Mouse (Mus musculus) heart, embryonic 13.5 days (tissue): ENCODE results near the gene Ntn4. TPM values are rescaled to one million over a fixed set of nuclear protein-coding genes. Genes with fewer than 3 reads are reported as not detected.

Source experiments
- ATAC-seq: fragments of 200-750 bp; cut with Nextera tagmentation; 2 replicates; pipeline ENCODE4 v1.8.0; 2017; ENCODE audit warnings: moderate TSS enrichment; ENCODE audit not compliant: insufficient number of reproducible peaks, low FRiP score, low TSS enrichment; ENCODE audit errors: extremely low read depth
- H3K27ac ChIP-seq: fragments of 300-500 bp; sonication (generic); replicated peaks from 2 replicates; pipeline ENCODE4 v1.5.1; 2015; ENCODE audit warnings: moderate library complexity, mild to moderate bottlenecking, inconsistent platforms
- H3K27me3 ChIP-seq: fragments of 300-500 bp; sonication (generic); replicated peaks from 2 replicates; pipeline ENCODE4 v1.6.1; 2015; ENCODE audit warnings: mild to moderate bottlenecking, inconsistent platforms
- H3K36me3 ChIP-seq: fragments of 300-500 bp; sonication (generic); 2 replicates; pipeline ENCODE4 v1.6.1; 2015; ENCODE audit warnings: mild to moderate bottlenecking, inconsistent platforms
- H3K4me1 ChIP-seq: fragments of 300-500 bp; sonication (generic); 2 replicates; pipeline ENCODE4 v1.6.1; 2015; ENCODE audit warnings: inconsistent platforms
- H3K4me2 ChIP-seq: fragments of 300-500 bp; sonication (generic); 2 replicates; pipeline ENCODE4 v1.6.1; 2015; ENCODE audit warnings: inconsistent platforms, mild to moderate bottlenecking, moderate library complexity
- H3K4me3 ChIP-seq: fragments of 300-500 bp; sonication (generic); 2 replicates; pipeline ENCODE4 v1.5.1; 2015; ENCODE audit warnings: moderate library complexity, mild to moderate bottlenecking, inconsistent platforms
- H3K9ac ChIP-seq: fragments of 300-500 bp; sonication (generic); 2 replicates; pipeline ENCODE4 v1.6.1; 2015; ENCODE audit warnings: inconsistent platforms, mild to moderate bottlenecking, moderate library complexity
- H3K9me3 ChIP-seq: fragments of 300-500 bp; sonication (generic); 2 replicates; pipeline ENCODE4 v1.6.1; 2016; ENCODE audit warnings: inconsistent platforms
- WGBS: fragments of 180-500 bp; shearing (Covaris S2); methylation state at CpG from one replicate; pipeline ENCODE4 v1.1.7; 2015; ENCODE audit warnings: mixed read lengths; 5-methylcytosine and 5-hydroxymethylcytosine counted together
- polyA plus RNA-seq: library from polyadenylated mRNA; unstranded; fragments of >200 nt; fragmentation: Nextera tagmentation; extraction: Ambion mirVana; gene quantifications from 2 replicates; pipeline ENCODE4 v1.2.1, GENCODE M21; 2015

Ntn4 gene
- polyA plus RNA-seq, 1 experiment from 2014 or later: 1.3 TPM

GRCm38 (mm10) chr10:93736114-93736645, 95.7 kb downstream of the Ntn4 start:
- no peak overlapping the region for H3K9ac ChIP-seq
- no peak overlapping the region for H3K27ac ChIP-seq
- peaks cover 16% of the 10 kb centered on the region for H3K4me1 ChIP-seq
- no peak for ATAC-seq
- 0 out of 2 replicates have a peak overlapping the region, but pooled peaks have one; percentile 13 for H3K4me2 ChIP-seq
- H3K36me3 ChIP-seq: peaks cover 7% of the 10 kb centered on the region
- H3K9me3 ChIP-seq: no peaks in the 10 kb centered on the region
- no peak overlapping the region for H3K4me3 ChIP-seq
- H3K27me3 ChIP-seq: no peaks in the 10 kb centered on the region
- WGBS: 22% methylated on average over 6 of the region's 6 CpGs

- H3K9me3 ChIP-seq: no peaks in the 10 kb centered on the region
- H3K27ac ChIP-seq: no peak overlapping the region
- H3K27me3 ChIP-seq: no peaks in the 10 kb centered on the region
- no peak for ATAC-seq
- H3K4me3 ChIP-seq: no peak overlapping the region
- H3K9ac ChIP-seq: no peak overlapping the region
- 74% methylated on average over 5 of the region's 5 CpGs for WGBS
- H3K36me3 ChIP-seq: peaks cover 7% of the 10 kb centered on the region
- peaks cover 16% of the 10 kb centered on the region for H3K4me1 ChIP-seq
- no peak overlapping the region for H3K4me2 ChIP-seq
Observed at GRCm38 (mm10) chr10:93737080-93737479, 96.6 kb downstream of the Ntn4 start.

GRCm38 (mm10) chr10:93741446-93742096, 101.1 kb downstream of the Ntn4 start:
- H3K4me2 ChIP-seq: no peak overlapping the region
- no peak for ATAC-seq
- WGBS: 69% methylated on average over 14 of the region's 14 CpGs
- H3K9me3 ChIP-seq: no peaks in the 10 kb centered on the region
- no peak overlapping the region for H3K27ac ChIP-seq
- no peak overlapping the region for H3K9ac ChIP-seq
- H3K4me1 ChIP-seq: peaks cover 7% of the 10 kb centered on the region
- H3K36me3 ChIP-seq: no peaks in the 10 kb centered on the region
- no peaks in the 10 kb centered on the region for H3K27me3 ChIP-seq
- H3K4me3 ChIP-seq: no peak overlapping the region

GRCm38 (mm10) chr10:93742097-93742446, 101.6 kb downstream of the Ntn4 start:
- Histone ChIP-seq H3K9me3 (no peaks in the 10 kb centered on the region), H3K4me3 (no peak overlapping the region), H3K36me3 (no peaks in the 10 kb centered on the region), H3K27ac (no peak overlapping the region), H3K9ac (no peak overlapping the region), H3K27me3 (no peaks in the 10 kb centered on the region), H3K4me1 (peaks cover 2% of the 10 kb centered on the region), H3K4me2 (no peak overlapping the region)
- 69% methylated on average over 3 of the region's 3 CpGs for WGBS
- no peak for ATAC-seq

DNA sequence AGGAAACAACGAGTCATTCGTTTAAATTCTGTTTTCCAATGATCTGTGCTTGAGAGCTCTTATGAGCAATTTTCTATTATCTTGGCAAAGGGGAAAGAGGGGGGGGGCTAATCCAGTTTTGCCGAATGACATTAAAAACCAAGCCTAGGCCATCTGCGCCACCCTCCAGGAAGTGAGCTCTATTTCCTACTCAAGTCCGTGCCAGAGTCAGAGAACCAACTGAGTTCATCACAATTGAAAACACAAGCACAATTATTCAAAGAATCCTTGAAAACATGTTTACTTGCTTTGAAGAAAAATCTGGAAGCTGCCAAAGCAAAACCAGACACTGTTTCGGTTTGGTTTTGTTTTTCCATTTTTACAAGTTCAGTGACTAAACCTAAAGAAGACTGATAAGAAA, 102.1 kb downstream of the Ntn4 start:
- no peaks in the 10 kb centered on the region for H3K4me1 ChIP-seq
- no peak for ATAC-seq
- no peaks in the 10 kb centered on the region for H3K27me3 ChIP-seq
- H3K4me3 ChIP-seq: no peak overlapping the region
- 78% methylated on average over 6 of the region's 6 CpGs for WGBS
- no peak overlapping the region for H3K27ac ChIP-seq
- H3K36me3 ChIP-seq: no peaks in the 10 kb centered on the region
- no peak overlapping the region for H3K4me2 ChIP-seq
- H3K9me3 ChIP-seq: no peaks in the 10 kb centered on the region
- no peak overlapping the region for H3K9ac ChIP-seq

DNA sequence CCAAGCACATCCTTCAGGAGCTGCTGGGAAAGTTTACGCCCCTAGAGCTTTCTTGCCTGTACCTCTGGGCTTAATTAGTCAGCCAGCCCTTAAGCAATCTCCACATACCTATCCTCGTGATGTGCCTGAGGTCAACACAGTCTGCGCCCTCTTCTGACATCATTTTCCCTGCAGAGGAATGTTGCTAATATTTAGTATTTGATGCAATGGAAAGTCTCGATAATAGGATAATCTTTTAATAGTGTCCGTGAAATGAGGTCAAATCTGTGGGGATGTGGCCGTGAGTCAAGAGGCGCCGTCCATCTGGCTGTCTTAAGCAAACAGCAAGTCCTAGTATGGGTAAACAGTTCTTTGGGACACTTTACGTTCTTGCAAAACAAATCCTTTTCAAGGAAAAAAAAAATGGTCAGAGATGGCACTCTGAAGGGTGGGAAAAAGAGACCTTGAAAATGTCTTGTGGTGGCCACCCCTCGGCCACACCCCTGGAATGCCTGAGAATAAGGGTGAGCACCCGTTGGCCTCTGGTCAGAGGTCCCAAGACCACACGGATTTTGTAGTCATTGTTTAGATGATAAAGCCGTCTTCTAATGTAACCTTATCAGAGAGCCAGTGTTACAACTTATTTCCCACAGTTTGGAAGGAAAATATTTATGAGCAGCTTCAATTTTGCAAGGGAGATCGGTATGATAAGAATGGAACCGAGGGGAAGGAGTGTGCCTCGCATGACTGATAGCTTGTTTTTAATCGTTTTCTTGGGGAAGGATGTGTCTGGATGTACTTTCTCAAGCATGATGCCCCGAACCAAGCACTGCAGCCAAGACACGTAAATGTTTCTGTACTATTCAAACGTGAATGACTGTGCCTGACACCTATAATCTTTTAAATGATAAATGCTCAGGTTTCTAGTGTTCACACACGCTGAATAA, 109.0 kb downstream of the Ntn4 start:
- Histone ChIP-seq H3K27ac (no peak overlapping the region), H3K4me3 (no peak overlapping the region), H3K27me3 (no peaks in the 10 kb centered on the region), H3K36me3 (no peaks in the 10 kb centered on the region), H3K9me3 (no peaks in the 10 kb centered on the region), H3K4me2 (no peak overlapping the region), H3K9ac (no peak overlapping the region), H3K4me1 (no peaks in the 10 kb centered on the region)
- no peak for ATAC-seq
- WGBS: 57% methylated on average over 21 of the region's 21 CpGs

- Histone ChIP-seq H3K9ac (no peak overlapping the region), H3K27ac (no peak overlapping the region), H3K4me3 (no peak overlapping the region), H3K4me1 (no peaks in the 10 kb centered on the region), H3K36me3 (no peaks in the 10 kb centered on the region), H3K27me3 (peaks cover 11% of the 10 kb centered on the region; the same call in 1 of the 2 replicates), H3K9me3 (no peaks in the 10 kb centered on the region), H3K4me2 (no peak overlapping the region)
- no peak for ATAC-seq
- WGBS: 84% methylated on average over 14 of the region's 14 CpGs
Observed at GRCm38 (mm10) chr10:93751302-93751701, 110.8 kb downstream of the Ntn4 start.

- H3K36me3 ChIP-seq: no peaks in the 10 kb centered on the region
- H3K4me3 ChIP-seq: no peak overlapping the region
- no peak overlapping the region for H3K4me2 ChIP-seq
- ATAC-seq: no peak
- H3K27me3 ChIP-seq: peaks cover 22% of the 10 kb centered on the region; the same call in 1 of the 2 replicates
- no peak overlapping the region for H3K9ac ChIP-seq
- H3K4me1 ChIP-seq: peaks cover 9% of the 10 kb centered on the region; the same call in 1 of the 2 replicates
- no peaks in the 10 kb centered on the region for H3K9me3 ChIP-seq
- 79% methylated on average over 13 of the region's 13 CpGs for WGBS
- no peak overlapping the region for H3K27ac ChIP-seq
Observed at GRCm38 (mm10) chr10:93753711-93754391, 113.4 kb downstream of the Ntn4 start.

- Histone ChIP-seq H3K9me3 (no peaks in the 10 kb centered on the region), H3K27me3 (peaks cover 26% of the 10 kb centered on the region; the same call in 1 of the 2 replicates), H3K4me3 (no peak overlapping the region), H3K36me3 (no peaks in the 10 kb centered on the region), H3K4me1 (peaks cover 9% of the 10 kb centered on the region; the same call in 1 of the 2 replicates), H3K4me2 (no peak overlapping the region), H3K27ac (no peak overlapping the region), H3K9ac (no peak overlapping the region)
- 73% methylated on average over 10 of the region's 10 CpGs for WGBS
- ATAC-seq: no peak
Observed at GRCm38 (mm10) chr10:93756211-93756610, 115.7 kb downstream of the Ntn4 start.

- Histone ChIP-seq H3K9me3 (no peaks in the 10 kb centered on the region), H3K36me3 (no peaks in the 10 kb centered on the region), H3K4me1 (peaks cover 9% of the 10 kb centered on the region; the same call in 1 of the 2 replicates), H3K4me3 (no peak overlapping the region), H3K4me2 (no peak overlapping the region), H3K27me3 (peaks cover 29% of the 10 kb centered on the region; the same call in 1 of the 2 replicates), H3K27ac (no peak overlapping the region), H3K9ac (no peak overlapping the region)
- no peak for ATAC-seq
- 75% methylated on average over 4 of the region's 4 CpGs for WGBS
Observed at GRCm38 (mm10) chr10:93759644-93760043, 119.2 kb downstream of the Ntn4 start.

GRCm38 (mm10) chr10:93760429-93760828, 119.9 kb downstream of the Ntn4 start:
- no peak overlapping the region for H3K4me2 ChIP-seq
- H3K36me3 ChIP-seq: no peaks in the 10 kb centered on the region
- H3K27me3 ChIP-seq: peaks cover 27% of the 10 kb centered on the region; the same call in 1 of the 2 replicates
- no peak overlapping the region for H3K9ac ChIP-seq
- H3K27ac ChIP-seq: no peak overlapping the region
- H3K4me1 ChIP-seq: peaks cover 9% of the 10 kb centered on the region; the same call in 1 of the 2 replicates
- no peaks in the 10 kb centered on the region for H3K9me3 ChIP-seq
- no peak for ATAC-seq
- no peak overlapping the region for H3K4me3 ChIP-seq
- WGBS: 81% methylated on average over 5 of the region's 5 CpGs
